Mouse (Mus musculus) liver, adult 2 months (tissue): Measurements from ENCODE around the gene Bpifc.

Experiments
- CTCF ChIP-seq: fragments of 200-500 bp; IDR thresholded peaks from 2 replicates; pipeline ENCODE4 v1.5.1; 2011; ENCODE audit warnings: low read depth, low read length, control low read depth
- POLR2A ChIP-seq: fragments of 200-500 bp; IDR thresholded peaks from 2 replicates; pipeline ENCODE4 v1.6.1; 2011; ENCODE audit warnings: low read length, control low read depth; ENCODE audit not compliant: insufficient read depth; ENCODE audit errors: extremely low read depth

- TF ChIP-seq POLR2A (no peak), CTCF (no peak)
Measured at GRCm38 (mm10) chr10:86057286-86057685, 45.6 kb upstream of the Bpifc start.
